Mouse (Mus musculus) liver, embryonic 14.5 days (tissue): ENCODE results near the gene Mplkip.

ENCODE experiments used
- CTCF ChIP-seq: IDR thresholded peaks from 2 replicates; pipeline ENCODE4 v1.5.1; 2016; ENCODE audit warnings: antibody characterized with exemption, low read depth, control low read depth
- EP300 ChIP-seq: IDR thresholded peaks from 2 replicates; pipeline ENCODE4 v1.6.1; 2016; ENCODE audit warnings: antibody characterized with exemption, low read depth

DNA sequence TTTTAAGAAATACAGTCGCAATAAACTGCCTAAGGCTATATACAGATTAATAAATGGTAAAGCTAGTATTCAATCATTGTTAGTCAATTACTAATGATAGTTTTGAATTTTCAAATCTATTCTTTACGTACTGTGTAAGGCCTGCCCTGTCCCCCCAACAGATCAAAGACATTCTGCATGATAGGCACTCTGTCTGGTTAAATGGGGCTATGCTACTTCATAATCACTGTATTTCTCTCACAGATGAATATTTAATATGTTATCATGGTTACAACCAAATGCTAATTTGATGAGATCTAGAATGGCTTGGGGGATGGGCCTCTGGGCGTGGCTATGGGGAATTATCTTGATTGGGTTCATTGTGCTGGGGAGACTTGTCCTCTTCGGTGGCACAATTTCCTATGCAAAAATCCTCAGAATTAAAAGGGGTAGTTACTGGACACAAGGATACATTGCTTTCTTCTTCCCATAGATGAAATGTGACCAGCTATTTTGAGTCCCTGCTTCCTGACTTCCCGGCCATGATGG, 13.9 kb downstream of the Mplkip start:
- TF ChIP-seq CTCF: no peak
- TF ChIP-seq EP300: no peak
